Mouse (Mus musculus) cortical plate, adult 2 months (tissue): ENCODE results near the gene Rb1. TPM values are rescaled to one million over a fixed set of nuclear protein-coding genes. Genes with fewer than 3 reads are reported as not detected.

Experiments used
- H3K27ac ChIP-seq: fragments of 200-500 bp; 2 replicates; pipeline ENCODE4 v1.5.1; 2012; ENCODE audit warnings: low read length, control low read depth, inconsistent platforms; ENCODE audit not compliant: insufficient read depth
- H3K4me1 ChIP-seq: fragments of 200-500 bp; 2 replicates; pipeline ENCODE4 v1.6.1; 2011; ENCODE audit warnings: low read length; ENCODE audit not compliant: control insufficient read depth, insufficient read depth
- H3K4me3 ChIP-seq: fragments of 200-500 bp; 2 replicates; pipeline ENCODE4 v1.5.1; 2011; ENCODE audit warnings: mild to moderate bottlenecking, low read length, control low read depth; ENCODE audit not compliant: insufficient read depth
- CTCF ChIP-seq: fragments of 200-500 bp; IDR thresholded peaks from 2 replicates; pipeline ENCODE4 v1.5.1; 2011; ENCODE audit warnings: mild to moderate bottlenecking, control low read depth, low read length; ENCODE audit not compliant: insufficient read depth; ENCODE audit errors: extremely low read depth
- POLR2A ChIP-seq: fragments of 200-500 bp; IDR thresholded peaks from 2 replicates; pipeline ENCODE4 v1.6.1; 2011; ENCODE audit warnings: mild to moderate bottlenecking, low read length, control low read depth; ENCODE audit not compliant: insufficient read depth; ENCODE audit errors: extremely low read depth
- polyA plus RNA-seq: library from polyadenylated mRNA; depleted of rRNA; stranded (reverse); fragments of >200 nt; gene quantifications from 2 replicates; pipeline ENCODE4 v1.2.3, GENCODE M21; 2012

The Rb1 gene
- polyA plus RNA-seq, 1 experiment, result 19.8 TPM

- Histone ChIP-seq H3K4me3 (no peak overlapping the region), H3K4me1 (peaks cover 2% of the 10 kb centered on the region), H3K27ac (0 out of 2 replicates have a peak overlapping the region, but pooled peaks have one; percentile 42)
- TF ChIP-seq CTCF (no peak), POLR2A (no peak)
Measured at GRCm38 (mm10) chr14:73199058-73199457, 126.6 kb downstream of the Rb1 start.

- Histone ChIP-seq H3K4me3 (no peak overlapping the region), H3K27ac (no peak overlapping the region), H3K4me1 (no peaks in the 10 kb centered on the region)
- TF ChIP-seq CTCF, result no peak
- TF ChIP-seq POLR2A, result no peak
Measured at GRCm38 (mm10) chr14:73186875-73187274, 138.7 kb downstream of the Rb1 start.

GRCm38 (mm10) chr14:73181144-73181543, 144.5 kb downstream of the Rb1 start:
- no peak overlapping the region for H3K27ac ChIP-seq
- no peak for TF ChIP-seq CTCF
- no peak for TF ChIP-seq POLR2A
- no peak overlapping the region for H3K4me3 ChIP-seq
- no peaks in the 10 kb centered on the region for H3K4me1 ChIP-seq

- H3K27ac ChIP-seq, result no peak overlapping the region
- H3K4me3 ChIP-seq, result no peak overlapping the region
- no peaks in the 10 kb centered on the region; the same call in 1 of the 2 replicates for H3K4me1 ChIP-seq
- no peak for TF ChIP-seq POLR2A
- no peak for TF ChIP-seq CTCF
Measured at GRCm38 (mm10) chr14:73180671-73181070, 145.0 kb downstream of the Rb1 start.

- no peak overlapping the region for H3K4me3 ChIP-seq
- H3K27ac ChIP-seq, result no peak overlapping the region
- no peak for TF ChIP-seq POLR2A
- TF ChIP-seq CTCF, result no peak
- peaks cover 4% of the 10 kb centered on the region for H3K4me1 ChIP-seq
Measured at GRCm38 (mm10) chr14:73179221-73179681, 146.4 kb downstream of the Rb1 start.

GRCm38 (mm10) chr14:73177961-73178360, 147.7 kb downstream of the Rb1 start:
- no peak overlapping the region for H3K4me3 ChIP-seq
- H3K4me1 ChIP-seq, result peaks cover 10% of the 10 kb centered on the region
- TF ChIP-seq POLR2A, result no peak
- TF ChIP-seq CTCF, result no peak
- no peak overlapping the region for H3K27ac ChIP-seq

- Histone ChIP-seq H3K27ac (no peak overlapping the region), H3K4me1 (peaks cover 10% of the 10 kb centered on the region), H3K4me3 (no peak overlapping the region)
- no peak for TF ChIP-seq POLR2A
- no peak for TF ChIP-seq CTCF
Measured at GRCm38 (mm10) chr14:73176266-73176665, 149.4 kb downstream of the Rb1 start.

GRCm38 (mm10) chr14:73175814-73176213, 149.8 kb downstream of the Rb1 start:
- peaks cover 10% of the 10 kb centered on the region for H3K4me1 ChIP-seq
- H3K27ac ChIP-seq, result no peak overlapping the region
- H3K4me3 ChIP-seq, result no peak overlapping the region
- TF ChIP-seq POLR2A, result no peak
- no peak for TF ChIP-seq CTCF

- no peak overlapping the region for H3K27ac ChIP-seq
- peaks cover 10% of the 10 kb centered on the region for H3K4me1 ChIP-seq
- no peak overlapping the region for H3K4me3 ChIP-seq
- TF ChIP-seq POLR2A (no peak), CTCF (no peak)
Measured at GRCm38 (mm10) chr14:73175031-73175430, 150.6 kb downstream of the Rb1 start.

GRCm38 (mm10) chr14:73174091-73174995, 151.3 kb downstream of the Rb1 start:
- Histone ChIP-seq H3K27ac (0 out of 2 replicates have a peak overlapping the region, but pooled peaks have one; percentile 70), H3K4me1 (peaks cover 10% of the 10 kb centered on the region), H3K4me3 (no peak overlapping the region)
- TF ChIP-seq CTCF, result no peak
- TF ChIP-seq POLR2A, result no peak
